Mouse (Mus musculus) ovary, postnatal 36 days (tissue): Measurements from ENCODE around the gene Lrba.

Experiments
- DNase-seq: peaks from one replicate; pipeline ENCODE4 v3.0.0; 2022; ENCODE audit warnings: low spot score, mixed read lengths

Lrba gene

DNA sequence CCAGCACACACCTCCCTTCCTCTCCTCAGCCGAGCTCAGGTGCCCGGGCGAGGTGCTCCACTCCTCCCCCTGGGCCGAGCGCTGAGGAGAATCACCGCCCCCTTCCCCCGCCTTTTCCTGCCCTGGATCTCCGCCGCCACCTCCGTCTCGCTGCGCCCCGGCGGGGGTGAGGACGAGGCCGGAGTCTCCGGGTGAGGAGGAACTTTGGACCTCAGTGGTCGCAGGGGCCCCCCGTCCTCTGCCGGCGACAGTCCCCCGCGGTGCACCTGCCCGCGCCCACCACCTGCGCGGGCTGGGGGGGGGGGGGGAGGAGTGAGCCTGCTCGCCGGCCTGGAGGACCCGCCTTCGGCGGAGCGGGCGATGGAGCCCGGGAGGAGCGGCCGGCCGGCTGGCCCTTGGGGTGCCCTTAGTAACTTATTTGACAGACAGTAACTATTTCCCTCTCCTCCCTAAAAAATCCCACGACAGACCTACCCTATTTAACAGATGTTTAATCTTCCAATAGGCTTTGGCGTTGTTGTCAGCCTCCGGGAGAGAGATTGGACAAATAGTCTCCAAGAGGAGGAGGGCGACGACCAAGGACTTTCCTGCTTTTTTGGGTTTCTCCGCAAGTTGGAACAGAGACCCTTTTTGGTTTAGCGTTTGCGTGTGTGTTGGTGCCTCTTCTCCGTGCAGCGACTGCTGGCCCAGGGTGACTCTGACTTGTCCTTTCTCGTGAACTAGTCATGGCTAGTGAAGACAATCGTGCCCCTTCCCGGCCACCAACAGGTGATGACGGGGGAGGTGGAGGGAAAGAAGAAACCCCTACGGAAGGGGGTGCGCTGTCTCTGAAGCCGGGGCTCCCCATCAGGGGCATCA lies at the start of gene Lrba:
Gene Lrba (plus strand): TSS at position 117 of the 858 bp plus-strand sequence.
- peak; percentile 77 for DNase-seq

DNA sequence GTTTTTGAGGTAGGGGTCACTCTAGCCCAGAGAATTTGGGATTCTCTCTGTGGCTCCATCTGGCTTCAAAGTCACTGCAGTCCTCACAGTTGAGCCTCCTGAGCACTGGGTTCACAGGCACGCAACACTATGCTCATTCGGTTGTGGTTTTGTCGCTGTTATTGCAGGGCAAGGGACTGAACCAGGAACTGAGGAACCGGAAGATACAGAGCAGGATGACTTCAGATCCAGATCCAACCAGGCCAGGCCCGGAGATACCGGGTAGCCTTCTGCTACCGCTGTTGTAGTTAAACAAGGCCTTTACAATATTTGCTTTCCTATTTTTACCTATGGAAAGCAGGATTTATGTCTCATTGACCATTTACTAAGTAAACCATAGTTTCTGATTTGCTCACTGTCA lies 44.8 kb upstream of the Lrba start:
- no peak for DNase-seq

GRCm38 (mm10) chr3:86181107-86181506 lies 43.4 kb upstream of the Lrba start:
- no peak for DNase-seq

DNA sequence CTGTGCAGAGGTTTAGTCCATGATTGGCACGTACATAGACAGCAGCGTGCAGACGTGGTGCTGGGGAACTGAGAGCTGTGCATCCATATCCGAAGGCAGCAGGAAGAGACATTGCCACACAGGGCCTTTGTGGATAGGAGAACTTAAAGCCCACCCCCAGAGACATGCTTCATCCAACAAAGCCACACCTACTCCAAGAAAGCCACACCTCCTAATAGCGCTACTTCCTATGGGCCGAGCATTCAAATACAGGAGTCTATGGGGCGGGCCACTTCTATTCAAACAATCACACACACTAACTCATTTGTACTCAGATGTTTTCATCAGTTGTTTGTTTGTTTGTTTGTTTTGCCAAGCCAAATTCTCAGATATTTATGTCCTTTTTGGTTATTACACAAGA lies 39.9 kb upstream of the Lrba start:
- no peak for DNase-seq

- no peak for DNase-seq
These were observed 36.6 kb upstream of the Lrba start for GRCm38 (mm10) chr3:86187736-86188389.

GRCm38 (mm10) chr3:86195981-86196380 lies 28.5 kb upstream of the Lrba start:
- no peak for DNase-seq

DNA sequence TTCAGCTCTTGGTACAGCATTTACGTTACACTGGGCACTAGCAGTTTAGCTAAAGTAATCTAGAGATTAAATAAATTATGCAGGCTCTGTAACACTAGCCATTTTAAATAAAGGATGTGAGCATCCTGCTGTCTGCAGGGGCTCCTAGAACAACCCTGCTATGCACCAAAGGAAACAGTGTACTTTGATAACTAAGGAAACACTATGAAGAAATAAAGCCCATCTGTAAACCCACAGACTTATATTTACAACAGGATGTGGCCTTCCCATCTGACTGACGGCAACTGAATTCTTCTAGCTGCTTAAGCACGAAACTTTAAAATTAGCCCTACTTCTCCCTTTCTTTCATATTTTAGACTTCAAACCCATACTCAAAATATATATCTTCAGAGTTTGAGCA lies 28.0 kb upstream of the Lrba start:
- no peak for DNase-seq

GRCm38 (mm10) chr3:86201645-86202175 lies 22.8 kb upstream of the Lrba start:
- no peak for DNase-seq

DNA sequence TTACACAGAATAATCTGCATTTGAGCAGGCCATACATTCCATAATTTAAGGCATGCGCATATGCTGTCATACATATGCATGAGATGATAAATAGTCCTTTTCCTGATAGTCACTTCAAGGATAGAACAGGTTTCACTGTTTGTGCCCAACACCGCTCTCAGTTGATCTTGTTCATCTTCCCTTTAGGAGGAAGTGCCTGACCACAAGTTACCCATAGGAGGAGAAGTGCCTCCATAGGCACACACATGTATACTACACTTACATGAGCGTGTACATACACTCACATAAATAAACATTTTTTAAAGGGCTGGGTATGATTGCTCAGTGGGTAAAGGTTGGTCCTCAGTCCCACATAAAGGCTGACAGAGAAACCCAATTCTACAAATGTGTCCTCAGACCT lies 22.0 kb upstream of the Lrba start:
- no peak for DNase-seq

DNA sequence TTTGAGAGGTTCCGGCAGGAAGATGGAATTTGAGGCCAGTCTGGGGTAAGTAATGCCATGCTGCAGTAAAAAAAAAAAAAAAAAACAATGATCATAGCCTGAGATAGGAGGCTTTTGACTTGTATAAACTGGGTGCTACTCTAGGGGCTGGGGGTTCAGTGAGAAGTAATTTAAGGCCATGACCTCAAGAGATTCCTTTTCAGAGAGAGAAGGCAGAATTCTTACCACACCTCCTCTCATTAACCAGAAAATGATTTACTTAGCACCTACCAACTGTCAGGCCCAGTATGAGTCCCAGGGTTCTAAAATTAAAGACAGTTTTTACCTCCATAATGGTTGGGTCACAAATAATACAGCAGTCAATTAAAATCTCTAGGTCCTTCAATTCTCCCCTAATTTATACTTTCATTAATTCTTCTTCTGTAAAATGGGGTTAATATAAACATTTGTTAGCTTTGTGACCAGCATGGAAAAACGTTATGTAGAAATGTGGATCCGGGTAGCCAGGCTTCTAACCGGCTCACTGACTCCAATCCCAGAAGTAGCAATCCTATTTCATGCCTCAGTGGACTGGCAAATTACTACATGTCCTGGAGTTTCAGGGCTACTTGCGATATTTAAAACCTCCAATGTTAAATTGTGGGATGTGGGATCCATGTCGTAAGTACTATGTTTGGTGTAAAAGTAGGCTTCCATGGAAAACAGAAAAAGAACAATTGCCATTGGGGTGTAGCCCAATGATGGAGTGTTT lies 19.7 kb upstream of the Lrba start:
- no peak for DNase-seq

DNA sequence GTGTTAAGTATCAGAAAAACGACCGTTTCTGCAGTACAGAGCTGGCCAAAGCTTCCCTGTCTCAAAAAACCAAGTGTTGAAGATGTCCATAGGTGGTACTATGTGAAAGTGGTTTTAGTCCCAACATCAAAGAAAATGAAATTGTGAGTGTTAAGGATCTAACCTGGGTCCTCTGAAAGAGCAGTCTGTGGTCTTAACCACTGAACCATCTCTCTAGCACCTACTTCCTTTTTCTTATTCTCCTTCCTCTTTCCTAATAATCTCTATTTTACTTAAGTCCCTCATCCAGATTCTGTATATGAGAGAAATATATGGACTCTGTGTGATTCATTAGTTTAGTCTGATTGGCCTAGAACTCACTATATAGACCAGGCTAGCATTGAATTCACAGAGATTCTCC lies 17.9 kb upstream of the Lrba start:
- DNase-seq, result no peak

GRCm38 (mm10) chr3:86210267-86210939 lies 14.1 kb upstream of the Lrba start:
- no peak for DNase-seq

GRCm38 (mm10) chr3:86210959-86211358 lies 13.5 kb upstream of the Lrba start:
- DNase-seq, result no peak

GRCm38 (mm10) chr3:86214248-86214647 lies 10.2 kb upstream of the Lrba start:
- no peak for DNase-seq

- peak; percentile 87 for DNase-seq
These were observed 706 bp upstream of the Lrba start for GRCm38 (mm10) chr3:86223634-86224313.

- no peak for DNase-seq
These were observed 241 bp upstream of the Lrba start for GRCm38 (mm10) chr3:86224314-86224563.

GRCm38 (mm10) chr3:86231532-86232086 lies 7.1 kb downstream of the Lrba start:
- DNase-seq, result no peak

GRCm38 (mm10) chr3:86247193-86247592 lies 22.7 kb downstream of the Lrba start:
- no peak for DNase-seq

DNA sequence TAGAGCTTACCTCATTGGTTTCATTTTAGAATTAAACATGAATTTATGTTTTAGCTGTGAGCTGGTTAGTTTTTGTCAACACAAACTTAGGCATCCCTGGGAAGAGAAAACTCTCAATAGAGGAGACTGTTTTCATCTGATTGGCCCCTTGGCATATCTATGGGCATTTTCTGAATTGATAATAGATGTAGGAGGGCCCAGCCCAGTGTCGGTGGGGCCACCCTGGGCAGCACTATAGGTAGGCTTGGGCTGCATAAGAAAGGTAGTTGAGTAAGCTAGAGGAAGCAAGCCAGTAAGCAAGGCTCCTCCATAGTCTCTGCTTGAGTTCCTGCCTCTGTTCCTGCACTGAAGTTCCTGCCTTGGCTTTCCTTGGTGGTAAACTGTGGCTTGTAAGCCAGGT lies 26.7 kb downstream of the Lrba start:
- DNase-seq, result no peak

DNA sequence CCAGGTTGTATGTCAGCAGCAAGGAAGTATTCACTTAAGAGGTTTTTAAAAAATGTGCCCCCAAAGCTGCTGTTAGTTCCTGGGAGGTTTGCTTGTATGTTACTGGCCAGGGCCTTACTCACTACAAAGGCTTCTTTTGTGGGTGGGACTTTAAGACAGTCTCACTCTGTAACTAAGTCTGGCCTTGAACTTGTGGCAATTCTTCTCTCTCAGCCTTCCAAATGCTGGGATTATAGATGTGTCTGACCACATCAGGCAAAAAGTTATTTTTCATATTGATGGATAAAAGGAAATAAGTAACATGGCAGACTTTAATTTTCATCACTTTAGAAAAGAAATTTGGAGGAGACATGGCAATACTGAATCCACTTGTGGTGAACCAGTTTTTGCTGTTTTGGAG lies 28.1 kb downstream of the Lrba start:
- DNase-seq, result no peak

- no peak for DNase-seq
These were observed 28.6 kb downstream of the Lrba start for GRCm38 (mm10) chr3:86253071-86253470.
